Mouse (Mus musculus) kidney, postnatal 10 days (tissue): ENCODE measurements around the gene Bmpr1a.
A peak's percentile ranks its signal among the peaks of the same experiment; 100 is the strongest.

Experiments
- DNase-seq: peaks from one replicate; pipeline ENCODE4 v3.0.0; 2021; ENCODE audit warnings: mixed read lengths

Gene Bmpr1a

DNA sequence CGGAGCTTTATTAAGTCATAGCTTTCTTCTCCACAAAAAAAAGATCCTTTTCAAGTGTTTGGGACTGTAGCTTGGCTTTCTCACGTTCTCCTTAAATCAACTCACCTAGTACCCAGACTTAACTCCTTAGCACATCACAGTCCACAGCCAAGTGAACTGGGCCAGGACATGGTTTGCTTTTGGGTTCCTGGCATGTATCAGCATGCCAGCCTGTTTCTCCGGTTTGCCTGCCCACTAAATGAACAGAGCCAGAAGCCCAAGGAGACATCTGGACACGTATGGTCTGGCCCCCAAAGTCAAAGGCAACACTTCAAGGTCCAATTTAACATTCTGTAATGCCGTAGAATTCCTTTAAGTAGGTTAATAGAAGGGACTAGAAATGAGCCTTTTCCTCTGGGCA, 1.2 kb upstream of the Bmpr1a start:
- DNase-seq, result no peak

DNA sequence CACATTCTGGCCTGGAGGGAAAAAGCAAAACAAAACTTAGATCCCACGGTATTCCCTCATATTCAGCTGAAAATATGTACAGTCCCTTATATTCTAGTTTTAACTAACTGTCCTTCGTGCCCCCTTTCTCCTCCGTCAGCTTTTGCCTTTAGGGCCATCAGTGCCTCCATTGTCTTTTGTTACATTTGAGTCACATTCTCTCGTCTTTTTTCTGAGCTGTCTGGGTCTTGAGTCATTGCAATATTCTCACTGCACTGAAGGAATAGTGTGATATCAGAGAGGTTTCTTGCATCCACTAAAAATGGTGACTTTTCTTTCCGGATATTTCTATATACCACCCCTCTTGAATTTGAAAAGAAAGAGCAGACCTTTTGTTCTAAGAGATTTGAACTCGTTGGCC, 618 bp upstream of the Bmpr1a start:
- DNase-seq, result no peak

DNA sequence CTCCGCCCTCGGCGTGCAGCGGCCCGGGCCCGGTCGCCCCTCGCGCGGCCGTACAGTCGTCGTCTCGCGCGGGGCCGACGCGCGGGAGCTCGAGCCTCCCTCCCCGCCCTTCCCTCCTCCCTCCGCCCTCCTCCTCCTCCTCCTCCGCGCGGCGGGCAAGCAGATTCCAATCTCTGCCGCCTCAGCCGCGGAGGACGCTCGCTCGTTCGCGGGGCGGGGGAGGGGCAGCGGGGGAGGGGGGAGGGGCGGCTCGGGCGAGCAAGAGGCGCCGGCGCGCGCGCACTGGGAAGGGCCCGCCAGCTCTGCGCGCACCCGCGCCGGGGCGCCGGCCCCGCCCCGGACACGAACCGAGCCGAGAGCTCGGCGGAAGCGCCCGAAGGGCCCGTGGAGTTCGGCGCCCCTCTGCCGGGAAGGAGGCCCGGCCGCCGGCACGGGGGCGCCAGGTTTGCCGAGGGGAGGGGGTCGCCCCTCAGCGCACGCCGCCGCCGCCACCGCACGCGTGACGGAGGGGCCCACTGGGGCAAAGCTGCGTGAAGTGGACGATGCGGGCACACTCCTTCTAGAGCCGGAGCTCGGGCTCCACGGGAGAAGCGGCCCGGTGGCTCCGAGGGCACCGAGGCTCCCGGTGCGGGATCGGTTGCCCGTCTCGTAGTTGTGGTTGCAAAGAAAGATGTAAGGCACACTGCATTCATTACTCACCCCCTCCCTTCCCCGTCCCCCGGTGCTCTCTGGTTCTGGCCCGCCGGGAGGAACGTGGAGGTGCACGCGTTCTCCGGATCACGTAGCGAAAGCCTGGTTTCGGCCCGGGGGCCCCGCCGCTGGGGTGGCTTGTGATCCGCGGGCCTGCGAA, 441 bp downstream of the Bmpr1a start:
- DNase-seq, result peak; percentile 93

DNA sequence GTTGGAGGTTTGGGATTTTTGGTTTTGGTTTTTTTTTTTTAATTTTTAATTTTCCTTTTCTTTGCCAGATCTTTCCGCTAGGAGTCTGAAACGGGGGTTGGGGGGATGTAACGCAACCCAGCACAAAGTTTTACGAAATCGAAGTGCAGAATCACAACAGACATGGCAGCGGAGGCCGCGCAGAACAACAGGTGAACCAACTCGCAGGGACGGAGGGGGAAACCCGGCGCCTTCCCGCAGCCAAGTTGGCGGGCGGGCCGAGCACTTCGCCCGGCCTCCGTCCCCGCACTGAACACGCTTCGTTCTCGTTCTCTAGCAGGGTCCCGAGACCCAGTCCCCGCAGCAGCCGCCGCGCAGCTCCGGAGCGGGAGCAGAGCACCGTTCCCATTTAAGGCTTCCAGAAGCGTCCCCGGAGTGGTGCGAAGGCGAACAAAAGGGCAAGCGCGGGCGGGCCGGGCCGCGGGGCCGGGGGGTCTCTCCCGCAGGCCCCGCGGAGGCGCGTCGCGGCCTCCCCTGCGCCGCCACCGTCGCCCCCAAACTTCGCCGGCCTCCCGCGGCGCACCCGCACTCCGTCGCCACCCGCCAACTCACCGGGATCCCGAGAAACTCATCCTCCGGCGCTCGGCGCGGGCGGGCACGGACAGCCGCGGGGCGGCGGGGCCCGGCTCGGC, 1.2 kb downstream of the Bmpr1a start:
- DNase-seq, result peak; percentile 65

DNA sequence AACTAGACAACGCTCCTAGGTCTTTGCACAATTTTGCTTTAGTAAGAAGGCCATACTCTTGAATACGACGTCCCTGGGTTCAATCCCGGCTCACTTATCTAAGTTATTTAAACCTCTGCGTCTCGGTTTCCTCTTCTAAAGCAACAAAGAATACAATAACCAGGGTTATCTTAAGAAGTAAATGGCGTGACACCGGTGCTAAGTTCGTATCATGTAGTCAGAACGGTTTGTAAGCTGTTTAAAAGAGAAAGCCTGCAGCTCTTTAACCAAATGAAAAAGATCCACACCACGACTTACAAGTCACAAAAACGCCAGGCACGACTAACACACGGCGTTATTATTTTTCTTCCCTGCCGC, 1.7 kb downstream of the Bmpr1a start:
- no peak for DNase-seq

DNA sequence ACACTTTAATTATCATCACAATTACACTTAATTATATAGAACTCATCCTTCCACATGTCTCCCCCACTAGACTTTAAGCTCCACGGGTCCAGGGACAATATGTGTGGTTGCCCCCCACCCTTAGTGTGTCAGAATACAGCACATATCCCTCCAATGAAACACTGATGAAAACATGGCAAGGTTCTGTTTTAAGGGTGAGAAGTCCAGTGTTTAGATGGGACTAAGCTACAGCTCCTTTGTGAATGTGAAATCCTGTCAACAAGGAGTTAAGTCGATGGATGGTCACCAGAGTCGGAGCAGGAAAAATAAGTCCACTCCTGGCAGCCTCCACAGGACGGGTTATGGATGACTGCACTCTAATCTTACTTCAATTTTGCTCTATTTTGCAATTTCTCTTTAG, 2.8 kb downstream of the Bmpr1a start:
- no peak for DNase-seq

DNA sequence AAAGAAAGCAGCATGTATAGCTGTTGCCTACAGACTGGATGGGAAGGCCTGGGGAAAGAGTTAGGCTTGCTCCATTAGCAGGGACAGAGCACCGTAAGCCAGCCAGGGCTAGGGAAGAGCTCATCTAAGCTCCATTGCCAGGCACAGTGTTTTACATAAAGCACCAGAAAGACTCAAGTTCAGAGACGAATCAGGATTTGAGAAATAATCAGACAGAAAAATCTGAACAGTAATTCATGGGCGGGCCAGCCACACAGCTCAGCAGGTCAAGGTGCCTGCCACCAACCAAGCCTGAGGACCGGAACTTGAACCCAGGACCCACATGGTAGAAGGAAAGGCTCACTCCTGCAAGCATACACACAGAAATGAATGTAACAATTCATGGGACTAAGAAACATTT, 3.5 kb downstream of the Bmpr1a start:
- no peak for DNase-seq

DNA sequence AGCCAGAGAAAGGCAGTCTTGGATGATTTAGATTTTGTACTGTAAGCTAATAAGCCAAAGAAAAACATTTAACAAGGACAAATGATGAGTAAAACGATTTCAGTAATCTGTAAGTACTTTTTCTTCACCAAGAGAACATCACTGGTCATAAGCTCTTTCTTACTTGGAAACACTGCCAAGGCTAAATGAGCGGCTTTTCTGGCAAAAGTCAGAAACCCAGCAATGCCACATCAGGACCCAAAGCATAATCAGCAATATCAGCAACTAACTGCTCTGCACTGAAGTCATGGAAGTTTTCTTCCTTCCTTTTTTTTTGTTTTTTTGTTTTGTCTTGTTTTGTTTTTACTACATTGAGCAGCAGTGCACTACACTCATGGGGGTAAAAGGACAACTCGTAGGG, 5.8 kb downstream of the Bmpr1a start:
- no peak for DNase-seq

DNA sequence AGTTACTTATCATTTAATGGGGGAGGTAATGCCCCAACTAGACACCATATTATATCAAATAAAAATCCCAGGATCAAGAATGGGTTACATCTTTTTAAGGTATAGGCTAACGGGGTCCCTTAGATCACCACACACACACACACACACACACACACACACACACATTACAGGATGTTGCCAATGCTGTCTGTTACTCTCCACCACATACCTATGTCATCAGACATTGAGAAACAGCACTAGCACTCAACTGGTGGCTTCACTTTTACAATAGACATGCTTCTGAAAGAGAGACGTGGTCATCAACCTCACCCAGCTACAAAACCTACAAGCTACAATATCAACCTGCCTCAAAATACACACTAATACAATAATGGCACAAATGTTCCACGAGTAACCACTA, 9.5 kb downstream of the Bmpr1a start:
- no peak for DNase-seq

DNA sequence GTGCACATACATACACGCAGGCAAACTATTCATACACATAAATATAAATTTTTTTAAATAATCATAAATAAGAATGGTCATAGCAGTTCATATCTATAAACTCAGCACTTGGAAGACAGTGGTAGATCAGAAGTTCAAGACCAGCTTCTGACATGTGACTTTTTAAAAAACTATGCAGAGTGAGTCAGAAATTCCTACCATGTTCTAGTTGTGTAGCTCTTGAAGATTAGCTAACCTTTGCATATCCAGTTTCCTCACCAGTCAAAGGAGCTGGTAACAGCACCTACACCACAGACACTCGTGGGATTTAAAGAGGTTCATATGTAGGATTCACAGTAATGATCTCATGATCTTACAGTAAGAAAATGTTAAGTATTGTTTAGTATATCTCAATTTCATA, 10.5 kb downstream of the Bmpr1a start:
- DNase-seq, result no peak

DNA sequence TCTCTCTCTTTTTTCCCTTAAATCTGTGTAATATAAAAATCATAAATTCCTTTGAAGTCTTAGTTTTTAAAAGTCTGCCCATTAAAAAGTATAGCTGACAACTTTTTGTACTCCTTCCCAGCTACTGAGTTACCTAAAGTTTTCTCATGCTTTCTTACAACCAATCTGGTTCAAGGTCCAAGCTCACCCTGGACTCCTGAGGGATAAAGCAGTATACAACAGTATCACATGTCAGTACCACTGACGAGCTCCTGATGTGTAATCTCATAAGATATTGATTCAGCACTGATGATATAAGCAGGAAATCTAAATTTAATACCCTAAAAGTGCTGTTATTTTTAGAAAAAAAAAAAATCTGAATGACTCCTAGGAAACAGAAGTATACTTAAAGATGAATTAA, 12.2 kb downstream of the Bmpr1a start:
- DNase-seq, result no peak

DNA sequence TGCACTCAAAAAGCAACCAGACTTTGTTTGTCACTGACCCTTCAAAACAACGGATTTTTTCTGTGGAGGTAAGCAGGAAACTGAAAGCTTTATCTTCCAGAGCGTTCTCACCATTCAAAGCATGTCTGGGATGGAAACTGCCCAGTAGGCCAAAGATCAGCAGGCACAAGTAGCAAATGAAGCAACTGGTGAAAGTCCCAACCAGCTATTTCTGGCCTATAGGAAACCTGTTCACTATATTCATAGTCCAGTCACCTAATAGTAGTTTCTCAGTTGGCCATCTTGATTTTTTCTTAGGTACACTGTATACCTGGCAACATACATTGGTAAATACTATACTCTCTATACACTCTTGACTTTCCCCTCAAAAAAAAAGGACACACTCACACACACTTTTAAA, 13.2 kb downstream of the Bmpr1a start:
- peak; percentile 31 for DNase-seq

DNA sequence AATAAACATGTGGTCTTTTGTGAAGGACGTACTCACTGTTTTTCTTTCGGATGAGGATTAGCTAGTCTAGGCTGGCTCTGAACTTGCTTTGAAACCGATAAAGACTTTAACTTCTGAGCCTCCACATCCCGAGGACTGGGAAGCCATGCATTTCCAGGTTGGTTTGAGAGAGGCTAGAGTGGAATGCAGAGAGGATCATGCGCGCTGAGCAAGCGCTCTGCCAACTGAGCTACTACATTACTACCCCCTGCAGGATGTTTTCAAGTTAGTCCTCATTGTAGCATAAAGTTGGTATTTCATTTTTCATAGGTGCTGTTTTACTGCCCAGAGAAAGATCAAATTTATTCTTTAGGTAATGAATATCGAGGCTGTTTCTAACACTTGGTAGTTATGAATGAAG, 17.0 kb downstream of the Bmpr1a start:
- no peak for DNase-seq

DNA sequence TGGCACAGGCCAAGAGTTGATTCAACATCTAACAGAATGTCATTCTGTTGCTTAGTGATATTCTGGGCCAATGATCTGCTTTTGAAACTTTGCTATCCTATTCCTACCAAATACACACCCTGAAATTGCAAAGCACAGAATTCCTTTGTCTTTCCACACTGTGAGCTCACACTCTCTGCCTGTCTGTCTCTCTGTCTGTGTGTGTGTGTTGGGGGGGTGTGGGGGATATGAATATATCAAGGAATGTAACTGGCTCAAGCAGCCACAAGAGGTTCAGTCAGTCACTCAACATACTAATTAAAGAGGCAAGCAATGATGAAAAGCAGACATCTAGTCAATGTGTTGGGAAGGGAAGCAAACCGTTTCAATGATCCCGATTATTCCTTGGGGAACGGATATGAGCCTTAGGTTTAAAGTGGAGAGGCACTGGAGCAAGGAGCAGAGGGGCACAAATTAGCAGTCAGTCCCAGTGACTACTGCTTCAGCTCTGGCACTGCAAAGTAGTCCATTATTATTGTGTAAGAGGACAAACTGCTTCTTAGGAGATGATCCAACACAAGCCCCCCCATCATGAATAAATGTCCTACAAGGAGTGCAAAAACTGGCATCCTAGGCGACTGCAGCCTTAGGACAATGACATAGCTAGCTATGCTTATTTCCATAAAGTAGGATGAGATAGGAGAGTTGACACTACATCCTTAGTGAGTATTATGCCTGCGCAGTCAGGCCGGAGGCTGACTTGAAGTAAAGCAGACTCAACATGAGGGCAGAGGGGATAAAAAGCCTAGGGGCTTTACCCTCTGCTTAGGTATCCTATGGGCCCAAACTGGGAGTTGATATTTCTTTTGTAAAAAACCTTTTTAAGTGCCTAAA, 19.4 kb downstream of the Bmpr1a start:
- DNase-seq, result no peak

DNA sequence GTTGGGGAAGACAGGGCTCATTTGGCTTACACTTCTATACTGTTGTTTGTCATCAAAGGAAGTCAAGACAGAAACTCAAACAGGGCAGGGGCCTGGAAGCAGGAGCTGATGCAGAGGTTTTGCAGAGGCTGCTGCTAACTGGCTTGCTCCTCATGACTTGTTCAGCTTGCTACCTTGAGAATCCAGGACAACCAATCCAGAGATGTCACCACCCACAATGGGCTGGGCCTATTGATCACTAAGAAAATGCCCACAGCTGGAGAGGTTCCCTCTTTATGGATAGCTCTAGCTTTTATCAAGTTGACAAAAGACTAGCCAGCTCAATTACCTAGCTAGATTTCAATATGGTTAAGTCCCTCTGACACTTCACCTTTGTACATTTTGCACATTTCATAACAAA, 31.6 kb downstream of the Bmpr1a start:
- no peak for DNase-seq

DNA sequence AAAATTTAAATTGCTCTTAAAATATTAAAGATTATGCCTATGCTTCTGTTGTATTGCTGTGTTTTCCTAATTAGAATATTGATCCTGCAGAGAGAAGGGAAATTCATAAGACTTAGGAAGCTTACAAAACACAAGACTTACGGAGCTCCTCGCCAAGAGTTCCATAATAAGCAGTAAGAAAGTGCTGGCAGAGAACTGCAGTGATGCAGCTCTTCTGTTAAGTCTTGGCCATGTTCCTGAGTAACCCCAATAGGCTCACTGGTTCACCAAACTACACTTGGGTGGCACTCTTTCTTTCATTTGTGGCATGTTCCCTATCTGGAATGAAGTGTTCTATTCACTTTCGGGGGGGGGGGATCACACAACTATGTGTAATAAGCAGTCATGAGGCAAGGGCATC, 36.9 kb downstream of the Bmpr1a start:
- no peak for DNase-seq

DNA sequence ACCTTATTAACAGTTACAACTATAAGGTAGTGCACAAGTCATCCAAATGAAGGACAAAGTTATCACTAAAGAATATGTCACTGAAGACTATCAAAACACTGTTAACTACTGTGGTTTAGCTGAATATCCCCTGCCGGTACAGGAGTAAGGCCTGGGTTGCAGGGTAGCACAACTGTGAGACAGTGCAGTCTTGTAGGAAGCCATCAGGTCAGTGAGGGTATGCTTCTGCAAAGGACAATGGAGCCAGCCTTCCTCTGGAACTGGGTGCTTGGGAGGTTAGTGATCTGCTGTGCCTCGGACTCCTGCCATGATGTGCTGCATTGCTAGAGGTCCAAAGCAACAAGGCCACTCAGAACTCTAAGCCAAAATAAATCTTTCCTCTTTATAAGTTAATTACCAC, 43.8 kb downstream of the Bmpr1a start:
- DNase-seq, result no peak

DNA sequence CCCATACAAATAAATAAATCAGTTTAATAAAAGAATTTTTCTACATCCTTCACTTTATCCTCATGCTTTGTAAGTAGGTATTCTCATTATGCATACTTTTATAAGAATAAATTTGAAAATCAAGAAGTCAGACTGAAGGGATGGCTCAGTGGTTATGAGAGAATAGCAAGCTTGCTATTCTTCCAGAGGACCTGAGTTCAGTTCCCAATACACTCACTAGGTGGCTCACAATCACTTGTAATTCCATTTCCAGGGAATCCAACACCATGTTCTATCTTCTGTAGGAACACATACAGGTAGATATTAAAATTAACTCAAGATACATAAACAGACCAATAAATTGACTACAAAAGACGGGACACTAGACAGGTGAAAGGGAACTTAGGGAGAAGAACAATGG, 44.3 kb downstream of the Bmpr1a start:
- peak; percentile 71 for DNase-seq

DNA sequence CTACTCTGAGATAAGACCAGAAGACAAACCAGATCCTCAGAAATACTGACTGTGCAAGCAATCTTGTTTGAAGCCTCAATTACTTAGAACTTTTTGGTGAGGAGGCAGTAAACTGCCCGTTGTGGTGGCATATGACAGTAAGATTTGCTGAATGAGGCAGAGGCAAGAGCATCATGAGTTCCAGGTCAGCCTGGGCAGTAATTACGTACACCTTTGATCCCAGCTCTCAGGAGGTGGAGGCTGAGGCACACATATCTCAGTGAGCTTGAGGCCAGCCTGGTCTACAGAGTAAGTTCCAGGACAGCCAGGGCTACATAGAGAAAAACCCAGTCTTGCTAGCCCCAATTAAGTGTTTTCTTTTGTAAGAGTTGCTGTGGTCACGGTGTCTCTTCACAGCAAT, 48.9 kb downstream of the Bmpr1a start:
- no peak for DNase-seq

DNA sequence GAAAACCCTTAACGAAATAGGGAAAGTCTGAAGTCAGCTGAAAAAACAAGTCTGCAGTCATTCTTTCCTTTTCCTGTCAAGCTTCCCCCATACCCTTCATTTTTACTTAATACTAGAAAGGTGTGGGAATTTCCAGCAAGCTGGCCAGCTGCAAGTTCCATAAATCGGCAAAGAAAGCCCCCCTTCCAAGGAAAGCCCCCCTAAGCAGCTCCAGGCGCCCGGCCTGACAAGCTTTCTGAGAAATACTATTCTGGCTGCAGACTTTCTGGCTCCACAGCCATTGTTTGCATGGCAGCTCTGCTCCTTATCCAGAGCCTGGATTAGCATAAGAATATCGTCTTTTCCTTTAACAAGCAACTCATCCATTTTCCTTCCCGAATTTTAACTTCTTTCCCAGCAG, 49.5 kb downstream of the Bmpr1a start:
- DNase-seq, result no peak

DNA sequence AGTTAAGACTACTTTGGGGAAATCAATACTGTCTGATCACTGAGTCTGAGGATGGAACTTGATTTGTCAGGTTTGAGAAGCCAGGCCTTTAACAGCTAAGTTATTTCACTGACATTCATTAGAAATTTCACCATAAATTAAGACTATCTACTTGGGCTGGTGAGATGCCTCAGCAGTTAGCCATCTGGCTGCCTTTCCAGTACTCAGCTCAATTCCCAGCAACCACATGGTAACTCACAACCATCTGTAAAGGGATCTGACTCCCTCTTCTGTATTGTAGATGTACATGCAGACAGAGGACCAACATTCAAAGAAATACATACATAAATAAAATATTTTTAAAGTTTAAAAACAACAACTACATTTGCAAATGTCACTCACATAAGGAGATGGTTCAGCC, 51.3 kb downstream of the Bmpr1a start:
- DNase-seq, result no peak

DNA sequence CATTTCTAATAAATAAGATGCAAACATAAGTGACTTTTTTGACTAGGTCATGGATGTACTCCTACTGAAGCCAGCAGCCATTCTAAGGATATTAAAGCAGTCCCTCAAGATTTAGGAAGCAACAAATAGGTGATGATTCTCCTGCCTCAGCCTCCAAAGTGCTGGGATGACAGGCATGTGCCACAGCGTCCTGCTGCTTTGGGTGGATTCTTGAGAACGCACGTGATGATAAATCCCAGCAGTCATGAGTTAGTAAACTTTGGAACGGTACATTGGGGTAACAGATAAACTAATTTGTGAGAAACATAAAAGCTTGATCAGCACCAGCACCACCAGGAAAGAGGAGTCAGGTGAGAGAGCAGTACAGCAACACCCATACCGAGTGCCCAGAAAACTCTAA, 52.7 kb downstream of the Bmpr1a start:
- no peak for DNase-seq

DNA sequence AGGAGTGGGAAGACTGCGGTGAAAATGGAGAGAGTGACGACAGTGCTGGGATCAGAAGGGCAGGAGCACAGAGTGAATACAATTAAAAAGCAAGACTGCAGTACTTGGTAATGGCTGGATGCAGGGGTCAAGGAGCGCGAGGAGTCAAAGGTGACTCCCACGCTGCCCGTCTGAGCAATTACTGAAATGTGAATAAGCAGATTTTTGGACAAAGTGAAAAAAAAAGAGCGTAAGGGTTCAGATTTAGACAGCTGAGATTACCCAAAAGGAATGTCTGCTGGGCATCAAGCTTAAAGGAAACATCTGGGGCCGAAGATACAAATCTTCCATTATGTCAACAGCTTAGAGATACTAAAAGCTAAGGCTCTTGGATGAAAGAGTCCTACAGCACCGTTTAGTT, 53.3 kb downstream of the Bmpr1a start:
- peak; percentile 62 for DNase-seq

DNA sequence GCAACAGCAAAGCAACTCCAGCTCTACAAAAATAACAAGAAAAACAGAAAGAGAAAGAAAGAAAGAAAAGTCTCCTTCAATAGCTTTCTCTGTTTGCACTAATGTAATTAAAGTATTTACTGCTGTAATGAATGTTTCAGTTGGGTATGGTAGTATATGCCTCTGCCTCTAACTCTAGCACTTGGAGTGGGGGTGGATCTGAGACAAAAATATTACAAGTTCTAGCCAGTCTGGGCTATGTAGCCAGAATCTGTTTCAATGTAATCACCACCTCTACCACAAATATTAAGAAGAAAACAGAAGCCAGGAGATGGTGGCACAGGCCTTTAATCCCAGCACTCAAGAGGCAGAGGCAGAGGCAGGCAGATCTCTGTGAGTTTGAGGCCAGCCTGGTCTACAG, 54.7 kb downstream of the Bmpr1a start:
- no peak for DNase-seq
